Mouse (Mus musculus) intestine, embryonic 14.5 days (tissue): Measurements from ENCODE around the gene Cntn1. TPM values are rescaled to one million over a fixed set of nuclear protein-coding genes. Genes with fewer than 3 reads are reported as not detected.

ENCODE experiments used
- ATAC-seq: fragments of 200-750 bp; cut with Nextera tagmentation; replicated peaks from 2 replicates; pipeline ENCODE4 v1.8.0; 2017; ENCODE audit warnings: low read depth, moderate number of reproducible peaks, moderate TSS enrichment, moderate library complexity; ENCODE audit not compliant: low FRiP score, low TSS enrichment
- DNase-seq: peaks from one replicate; pipeline ENCODE4 v3.0.0-alpha.2; 2018; ENCODE audit warnings: low spot score
- H3K27ac ChIP-seq: fragments of 300-500 bp; sonication (generic); 2 replicates; pipeline ENCODE4 v1.5.1; 2014; ENCODE audit warnings: low read depth, mild to moderate bottlenecking, control low read depth
- H3K27me3 ChIP-seq: fragments of 300-500 bp; sonication (generic); replicated peaks from 2 replicates; pipeline ENCODE4 v1.6.1; 2014; ENCODE audit warnings: low read length, control low read depth; ENCODE audit not compliant: control insufficient read depth, insufficient read depth
- H3K36me3 ChIP-seq: fragments of 300-500 bp; sonication (generic); 2 replicates; pipeline ENCODE4 v1.6.1; 2014; ENCODE audit warnings: low read length, control low read depth; ENCODE audit not compliant: control insufficient read depth, insufficient read depth
- H3K4me1 ChIP-seq: fragments of 300-500 bp; sonication (generic); replicated peaks from 2 replicates; pipeline ENCODE4 v1.6.1; 2014; ENCODE audit warnings: low read length, control low read depth, mixed read lengths; ENCODE audit not compliant: control insufficient read depth, insufficient read depth
- H3K4me2 ChIP-seq: fragments of 300-500 bp; sonication (generic); 2 replicates; pipeline ENCODE4 v1.6.1; 2014; ENCODE audit warnings: low read length
- H3K4me3 ChIP-seq: fragments of 300-500 bp; sonication (generic); 2 replicates; pipeline ENCODE4 v1.5.1; 2014; ENCODE audit warnings: low read depth, low read length, control low read depth, mixed read lengths
- H3K9ac ChIP-seq: fragments of 300-500 bp; sonication (generic); 2 replicates; pipeline ENCODE4 v1.6.1; 2014; ENCODE audit warnings: mild to moderate bottlenecking, low read length
- H3K9me3 ChIP-seq: fragments of 300-500 bp; sonication (generic); 2 replicates; pipeline ENCODE4 v1.6.1; 2016; ENCODE audit warnings: low read length, control low read depth; ENCODE audit not compliant: control insufficient read depth
- WGBS: fragments of 180-500 bp; shearing (Covaris S2); extraction: QIAGEN DNeasy Blood & Tissue Kit; methylation state at CpG from one replicate; pipeline ENCODE4 v1.1.7; 2014; 5-methylcytosine and 5-hydroxymethylcytosine counted together
- polyA plus RNA-seq: library from polyadenylated mRNA; unstranded; fragments of >200 nt; fragmentation: Nextera tagmentation; extraction: Ambion mirVana; gene quantifications from 2 replicates; pipeline ENCODE4 v1.2.1, GENCODE M21; 2014

Cntn1 gene
- 2.4 and 3.0 TPM in 2 replicates for polyA plus RNA-seq

DNA sequence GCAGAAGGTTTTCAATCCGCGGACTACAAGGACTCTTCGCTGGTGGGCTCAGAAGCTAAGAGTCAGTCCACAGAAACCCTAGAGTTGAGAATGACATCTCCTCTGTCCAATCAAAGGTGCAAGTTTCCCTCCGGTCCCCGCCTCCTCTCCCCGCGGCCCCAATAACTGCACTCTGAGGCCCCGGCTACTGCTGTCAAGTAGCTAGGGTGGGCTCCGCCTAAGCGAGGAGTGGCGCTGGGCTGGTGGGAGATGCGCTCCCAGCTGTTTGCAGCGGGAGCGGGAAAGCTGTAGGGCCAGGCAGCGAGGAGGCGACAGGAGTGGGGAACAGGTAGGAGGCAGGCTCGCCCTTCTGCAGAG is at the start of gene Cntn1:
Cntn1 (plus strand) TSS at position 170 of the 357 bp plus-strand sequence.
- Histone ChIP-seq H3K9me3 (no peaks in the 10 kb centered on the region), H3K4me1 (0 out of 2 replicates have a peak, but pooled peaks cover 6% of the 10 kb centered on the region), H3K4me2 (peak within 1 kb of the TSS; percentile 98), H3K36me3 (no peaks in the 10 kb centered on the region), H3K27me3 (peaks cover 18% of the 10 kb centered on the region), H3K4me3 (peak within 1 kb of the TSS; percentile 48), H3K27ac (no peak within 1 kb of the TSS), H3K9ac (peak within 1 kb of the TSS; percentile 20; the same call in 1 of the 2 replicates)
- DNase-seq (peak; percentile 88), ATAC-seq (peak; percentile 86)
- 2% methylated on average over 17 of the region's 17 CpGs for WGBS

DNA sequence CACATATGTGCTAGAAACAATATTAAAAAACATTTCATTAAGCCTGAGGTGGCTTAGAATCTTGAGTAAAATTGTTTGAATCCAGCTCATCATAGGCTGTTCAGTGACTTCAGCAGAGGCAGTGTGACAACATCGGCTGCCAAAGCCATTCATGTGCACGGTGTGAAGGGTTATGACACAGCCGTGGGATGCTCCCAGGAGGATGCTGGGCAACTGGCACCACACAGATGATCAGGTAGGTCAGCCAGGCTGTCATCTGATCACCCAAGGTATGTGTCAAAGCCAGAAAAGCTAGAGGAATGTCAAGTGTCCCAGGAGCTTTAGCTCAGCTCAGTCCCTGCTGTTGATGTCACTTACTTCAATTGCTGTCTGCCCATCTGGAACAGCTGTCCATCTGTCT is 49.5 kb upstream of the Cntn1 start:
- Histone ChIP-seq H3K9ac (no peak overlapping the region), H3K36me3 (no peaks in the 10 kb centered on the region), H3K4me3 (no peak overlapping the region), H3K27ac (no peak overlapping the region), H3K4me1 (no peaks in the 10 kb centered on the region), H3K27me3 (no peaks in the 10 kb centered on the region), H3K9me3 (no peaks in the 10 kb centered on the region), H3K4me2 (no peak overlapping the region)
- WGBS, result 89% methylated on average over 3 of the region's 3 CpGs
- DNase-seq, result no peak
- no peak for ATAC-seq

DNA sequence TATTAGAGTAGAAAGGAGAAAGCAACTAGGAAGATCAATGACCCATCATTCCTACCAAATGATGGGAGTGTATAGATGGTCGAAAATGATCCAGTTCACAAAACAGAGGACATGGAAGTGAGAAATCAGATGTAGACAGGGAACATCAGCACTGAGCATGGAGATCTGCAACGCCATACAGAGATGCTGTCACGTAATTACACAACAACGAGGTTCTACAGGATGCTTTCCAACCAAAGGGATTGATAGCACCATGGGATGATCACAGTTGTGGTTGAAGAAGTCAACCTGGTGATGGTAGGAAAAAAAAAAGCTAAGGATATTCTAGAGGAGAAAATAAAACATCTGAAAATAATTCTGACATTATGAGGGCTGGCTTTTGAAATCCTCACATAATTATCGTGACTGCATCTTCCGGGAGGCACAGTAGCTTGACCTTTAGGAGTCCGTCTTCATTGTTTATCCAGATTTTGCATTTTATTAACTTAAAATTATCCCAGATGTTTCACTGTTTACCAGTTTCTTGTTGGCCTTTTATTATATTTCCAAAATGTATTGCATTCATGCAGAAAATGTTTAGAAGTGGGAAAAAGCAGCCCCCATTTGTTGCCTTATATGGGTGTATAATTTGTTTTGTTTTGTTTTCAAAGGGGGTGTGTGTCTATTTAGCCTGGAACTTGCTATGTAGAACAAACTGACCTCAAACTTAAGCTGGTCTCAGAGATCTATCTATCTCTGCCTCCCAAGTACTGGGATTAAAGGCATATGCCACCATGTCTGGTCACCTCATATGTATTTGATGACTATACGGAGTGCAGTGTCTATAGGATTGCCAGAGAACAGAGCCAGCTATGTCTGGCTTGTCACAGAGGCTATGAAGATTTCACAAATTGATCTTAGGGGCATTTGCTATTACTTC is 38.5 kb upstream of the Cntn1 start:
- ATAC-seq, result no peak
- Histone ChIP-seq H3K9ac (no peak overlapping the region), H3K4me2 (no peak overlapping the region), H3K4me1 (no peaks in the 10 kb centered on the region), H3K4me3 (no peak overlapping the region), H3K36me3 (no peaks in the 10 kb centered on the region), H3K9me3 (no peaks in the 10 kb centered on the region), H3K27me3 (no peaks in the 10 kb centered on the region), H3K27ac (no peak overlapping the region)
- 89% methylated on average over 8 of the region's 8 CpGs for WGBS
- no peak for DNase-seq

DNA sequence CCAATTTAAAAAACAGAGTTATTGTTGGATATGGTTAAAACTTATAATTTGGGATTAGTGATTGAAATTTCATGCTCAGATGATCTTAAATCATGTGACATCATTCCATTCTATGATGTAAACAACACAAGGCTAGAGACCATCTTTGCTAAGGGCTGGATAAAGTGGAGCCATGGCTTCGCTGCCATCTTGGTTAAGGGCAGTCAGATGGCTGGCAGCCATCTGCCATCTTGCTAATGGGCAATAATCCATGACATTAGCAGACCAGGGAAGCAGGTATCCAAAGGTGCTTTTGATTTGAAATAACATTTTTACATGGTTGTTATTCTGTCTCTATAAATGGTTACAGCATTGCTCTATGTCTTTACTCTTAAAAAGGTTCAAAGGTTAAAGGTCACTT is 16.9 kb upstream of the Cntn1 start:
- H3K4me1 ChIP-seq, result no peaks in the 10 kb centered on the region
- no peaks in the 10 kb centered on the region for H3K36me3 ChIP-seq
- H3K9me3 ChIP-seq, result no peaks in the 10 kb centered on the region
- WGBS, result 77% methylated on average over 1 of the region's 1 CpGs
- no peak overlapping the region for H3K27ac ChIP-seq
- no peaks in the 10 kb centered on the region for H3K27me3 ChIP-seq
- H3K4me2 ChIP-seq, result no peak overlapping the region
- DNase-seq, result no peak
- H3K4me3 ChIP-seq, result no peak overlapping the region
- ATAC-seq, result no peak
- no peak overlapping the region for H3K9ac ChIP-seq

DNA sequence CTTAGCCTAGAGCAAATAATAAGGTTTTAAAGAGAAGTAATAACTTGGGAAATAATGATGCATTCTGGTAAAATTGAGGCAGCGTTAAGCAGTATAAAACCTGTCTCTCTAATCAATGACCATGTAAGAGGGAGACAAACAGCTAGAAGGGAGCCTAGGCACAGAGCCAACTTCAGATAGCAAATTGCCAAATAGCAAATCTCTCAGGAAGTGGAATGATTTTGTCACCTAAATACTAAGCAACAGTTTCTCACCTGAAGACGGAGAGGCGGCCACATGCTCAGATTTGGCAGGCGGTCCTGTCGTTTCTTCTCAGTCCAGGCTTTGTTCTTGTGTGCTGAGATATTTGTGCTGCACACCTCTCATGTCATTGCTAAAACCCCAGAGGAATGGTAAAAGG is 8.4 kb upstream of the Cntn1 start:
- Histone ChIP-seq H3K9me3 (no peaks in the 10 kb centered on the region), H3K36me3 (no peaks in the 10 kb centered on the region), H3K9ac (no peak overlapping the region), H3K27ac (no peak overlapping the region), H3K4me3 (no peak overlapping the region), H3K27me3 (no peaks in the 10 kb centered on the region), H3K4me1 (no peaks in the 10 kb centered on the region), H3K4me2 (no peak overlapping the region)
- WGBS, result 87% methylated on average over 5 of the region's 5 CpGs
- ATAC-seq (no peak), DNase-seq (no peak)

DNA sequence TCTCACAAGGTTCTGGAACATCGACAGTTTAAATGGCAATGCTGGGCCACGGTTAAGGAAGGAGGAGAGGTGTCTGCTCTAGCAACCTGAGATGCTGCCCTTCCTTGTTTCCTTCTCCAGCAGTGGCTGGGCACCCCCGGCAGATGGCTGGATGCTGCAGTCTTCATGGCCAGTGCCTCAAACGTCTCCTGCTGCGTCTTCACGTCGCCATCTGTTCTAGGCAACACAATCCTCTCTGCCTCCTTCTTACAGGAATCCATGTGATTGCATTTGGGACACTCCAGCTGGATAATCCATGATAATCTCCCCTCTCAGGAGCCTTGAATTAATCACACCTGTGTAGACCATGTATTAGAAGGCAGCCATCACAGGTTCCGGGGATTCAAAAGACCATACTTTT is 4.9 kb upstream of the Cntn1 start:
- no peak for ATAC-seq
- no peaks in the 10 kb centered on the region for H3K4me1 ChIP-seq
- WGBS, result 85% methylated on average over 8 of the region's 8 CpGs

DNA sequence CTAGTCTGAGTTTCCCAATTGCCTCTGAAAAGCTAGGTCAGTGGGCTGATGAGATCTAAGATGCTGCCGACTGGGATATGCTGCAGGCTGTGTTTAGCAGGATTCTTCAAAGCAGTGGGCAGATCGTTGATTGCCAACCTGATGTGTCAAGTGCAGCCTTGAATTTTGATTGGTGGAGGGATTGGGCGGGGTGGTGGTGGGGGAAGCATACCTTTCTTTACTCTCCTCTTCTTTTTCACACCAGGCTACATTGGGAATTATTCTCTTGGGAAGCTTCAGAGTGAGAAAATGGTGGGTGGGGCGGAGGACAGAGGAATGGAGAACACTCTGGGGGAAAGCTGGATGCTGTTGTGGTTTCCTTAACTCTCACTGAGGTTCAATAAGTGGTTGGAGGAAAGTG is 2.9 kb upstream of the Cntn1 start:
- H3K27ac ChIP-seq, result no peak overlapping the region
- peaks cover 18% of the 10 kb centered on the region for H3K27me3 ChIP-seq
- no peaks in the 10 kb centered on the region for H3K36me3 ChIP-seq
- H3K9me3 ChIP-seq, result no peaks in the 10 kb centered on the region
- WGBS, result 71% methylated on average over 4 of the region's 4 CpGs
- H3K4me1 ChIP-seq, result 0 out of 2 replicates have a peak, but pooled peaks cover 6% of the 10 kb centered on the region
- H3K4me3 ChIP-seq, result no peak overlapping the region
- no peak for DNase-seq
- no peak overlapping the region for H3K9ac ChIP-seq
- H3K4me2 ChIP-seq, result no peak overlapping the region
- ATAC-seq, result no peak

More for the DNA sequence above, 4.9 kb upstream of the Cntn1 start:
- Histone ChIP-seq H3K9me3 (no peaks in the 10 kb centered on the region), H3K4me2 (no peak overlapping the region), H3K36me3 (no peaks in the 10 kb centered on the region), H3K9ac (no peak overlapping the region), H3K4me3 (no peak overlapping the region), H3K27ac (no peak overlapping the region), H3K27me3 (0 out of 2 replicates have a peak, but pooled peaks cover 2% of the 10 kb centered on the region)
- DNase-seq, result no peak

DNA sequence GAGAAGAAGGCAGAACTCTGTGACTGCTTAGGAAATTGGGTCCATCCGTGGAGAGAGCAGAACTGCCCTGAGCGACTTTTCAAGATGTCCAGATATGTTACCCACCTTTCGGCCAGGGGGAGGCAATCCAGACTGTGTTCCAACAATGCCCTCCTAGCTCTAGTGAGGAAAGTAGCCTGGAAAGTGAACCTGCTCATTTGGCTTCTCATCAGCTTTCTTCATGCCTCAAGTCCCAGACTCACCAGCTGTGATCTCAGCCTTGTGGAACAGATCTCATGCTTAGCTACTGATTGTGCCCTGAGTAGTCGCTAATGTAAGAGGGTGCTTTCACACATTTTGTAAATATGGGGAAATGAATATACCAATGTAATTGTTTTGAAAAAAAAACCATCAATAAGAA is 2.4 kb upstream of the Cntn1 start:
- H3K27me3 ChIP-seq, result peaks cover 18% of the 10 kb centered on the region
- DNase-seq, result no peak

More for the DNA sequence above, 2.4 kb upstream of the Cntn1 start:
- Histone ChIP-seq H3K4me2 (no peak overlapping the region), H3K9ac (no peak overlapping the region), H3K9me3 (no peaks in the 10 kb centered on the region), H3K36me3 (no peaks in the 10 kb centered on the region), H3K4me3 (no peak overlapping the region), H3K4me1 (0 out of 2 replicates have a peak, but pooled peaks cover 6% of the 10 kb centered on the region), H3K27ac (no peak overlapping the region)
- ATAC-seq, result no peak
- 80% methylated on average over 4 of the region's 4 CpGs for WGBS
